Mouse (Mus musculus) megakaryocyte-erythroid progenitor cell, adult 5-6 weeks (primary cell): ENCODE measurements around the gene Ccdc191. TPM values are rescaled to one million over a fixed set of nuclear protein-coding genes. Genes with fewer than 3 reads are reported as not detected.

ENCODE experiments used
- ATAC-seq: replicated peaks from 2 replicates; pipeline ENCODE4 v1.8.0; 2016; ENCODE audit warnings: mild to moderate bottlenecking, inconsistent platforms; ENCODE audit not compliant: severe bottlenecking, poor library complexity, low FRiP score, low TSS enrichment
- total RNA-seq, 2 experiments: library from RNA; stranded (forward) in 1 of 2; stranded (reverse) in 1 of 2; fragments of 200-1000, 215-1000 nt in 1 of 2; fragments of >200 nt in 1 of 2; fragmentation: Nextera tagmentation in 1 of 2; gene quantifications; 2 replicates each; pipeline ENCODE4 v1.2.3; 2014 to 2017

Ccdc191 gene
- total RNA-seq (2014; fragmentation: Nextera tagmentation) = 8.3 and 8.8 TPM in 2 replicates
- total RNA-seq (2017) = 13.8 and 14.5 TPM in 2 replicates

- peak; percentile 98 for ATAC-seq
These were observed at the start of gene Ccdc191 for GRCm38 (mm10) chr16:43889208-43890004. Ccdc191 (plus strand) TSS chr16:43889800.

GRCm38 (mm10) chr16:43841236-43841635, 48.4 kb upstream of the Ccdc191 start:
- no peak for ATAC-seq

- ATAC-seq = no peak
These were observed 39.8 kb upstream of the Ccdc191 start for GRCm38 (mm10) chr16:43849839-43850238.

- no peak for ATAC-seq
These were observed 30.6 kb upstream of the Ccdc191 start for GRCm38 (mm10) chr16:43858941-43859476.

- ATAC-seq = 0 out of 2 replicates have a peak, but pooled peaks have one; percentile 57
These were observed 29.0 kb upstream of the Ccdc191 start for GRCm38 (mm10) chr16:43860624-43861023.

GRCm38 (mm10) chr16:43869805-43870204, 19.8 kb upstream of the Ccdc191 start:
- no peak for ATAC-seq

- ATAC-seq = no peak
These were observed 18.2 kb upstream of the Ccdc191 start for GRCm38 (mm10) chr16:43871419-43871818.

- no peak for ATAC-seq
These were observed 9.8 kb upstream of the Ccdc191 start for GRCm38 (mm10) chr16:43879769-43880168.

- no peak for ATAC-seq
These were observed 8.0 kb upstream of the Ccdc191 start for GRCm38 (mm10) chr16:43881636-43882035.

- peak; percentile 67 for ATAC-seq
These were observed 7.3 kb upstream of the Ccdc191 start for GRCm38 (mm10) chr16:43882329-43882728.

- peak; percentile 86 for ATAC-seq
These were observed 371 bp downstream of the Ccdc191 start for GRCm38 (mm10) chr16:43890005-43890336.

GRCm38 (mm10) chr16:43890747-43891336, 1.2 kb downstream of the Ccdc191 start:
- no peak for ATAC-seq

- no peak for ATAC-seq
These were observed 4.9 kb downstream of the Ccdc191 start for GRCm38 (mm10) chr16:43894501-43894900.

- ATAC-seq = 0 out of 2 replicates have a peak, but pooled peaks have one; percentile 44
These were observed 10.5 kb downstream of the Ccdc191 start for GRCm38 (mm10) chr16:43900138-43900537.

- ATAC-seq = no peak
These were observed 11.0 kb downstream of the Ccdc191 start for GRCm38 (mm10) chr16:43900571-43900970.

GRCm38 (mm10) chr16:43908881-43909280, 19.3 kb downstream of the Ccdc191 start:
- ATAC-seq = peak; percentile 80

- peak; percentile 44; the same call in 1 of the 2 replicates for ATAC-seq
These were observed 29.3 kb downstream of the Ccdc191 start for GRCm38 (mm10) chr16:43918867-43919266.

- ATAC-seq = no peak
These were observed 32.4 kb downstream of the Ccdc191 start for GRCm38 (mm10) chr16:43922024-43922423.

- ATAC-seq = no peak
These were observed 33.0 kb downstream of the Ccdc191 start for GRCm38 (mm10) chr16:43922630-43923029.

GRCm38 (mm10) chr16:43925001-43925558, 35.5 kb downstream of the Ccdc191 start:
- no peak for ATAC-seq
